Mouse (Mus musculus) granulocyte monocyte progenitor cell, adult 5-6 weeks (primary cell): Measurements from ENCODE around the gene Fcgrt. TPM values are rescaled to one million over a fixed set of nuclear protein-coding genes. Genes with fewer than 3 reads are reported as not detected.
"Not testable (repeated sequence)": the region's sequence is repeated elsewhere in the genome, so short reads cannot be mapped to it uniquely, and the experiment has no call there.

Experiments used
- ATAC-seq: replicated peaks from 2 replicates; pipeline ENCODE4 v1.8.0; 2016; ENCODE audit warnings: mild to moderate bottlenecking, moderate TSS enrichment, inconsistent platforms; ENCODE audit not compliant: poor library complexity, severe bottlenecking
- total RNA-seq, 2 experiments: library from RNA; stranded (forward) in 1 of 2; stranded (reverse) in 1 of 2; fragments of 200-712, 200-1000 nt in 1 of 2; fragments of >200 nt in 1 of 2; fragmentation: Nextera tagmentation in 1 of 2; gene quantifications; 2 replicates each; pipeline ENCODE4 v1.2.3; 2014 to 2017

Fcgrt gene
- total RNA-seq (2014; fragmentation: Nextera tagmentation) (2.1 and 3.8 TPM in 2 replicates), total RNA-seq (2017) (2.7 and 3.6 TPM in 2 replicates)

GRCm38 (mm10) chr7:45103652-45104180, at the start of gene Fcgrt:
Fcgrt (minus strand) TSS chr7:45103851.
- ATAC-seq: peak; percentile 83

- ATAC-seq: not testable (repeated sequence)
These were observed 49.4 kb upstream of the Fcgrt start for GRCm38 (mm10) chr7:45153052-45153451.

- no peak for ATAC-seq
These were observed 47.7 kb upstream of the Fcgrt start for GRCm38 (mm10) chr7:45151303-45151702.

GRCm38 (mm10) chr7:45150321-45150720, 46.7 kb upstream of the Fcgrt start:
- ATAC-seq: 0 out of 2 replicates have a peak, but pooled peaks have one; percentile 17

- ATAC-seq: no peak
These were observed 45.9 kb upstream of the Fcgrt start for GRCm38 (mm10) chr7:45149545-45149944.

- ATAC-seq: no peak
These were observed 45.0 kb upstream of the Fcgrt start for GRCm38 (mm10) chr7:45148534-45149098.

- no peak for ATAC-seq
These were observed 44.2 kb upstream of the Fcgrt start for GRCm38 (mm10) chr7:45147899-45148298.

GRCm38 (mm10) chr7:45147267-45147666, 43.6 kb upstream of the Fcgrt start:
- ATAC-seq: no peak

GRCm38 (mm10) chr7:45145460-45145859, 41.8 kb upstream of the Fcgrt start:
- ATAC-seq: no peak

GRCm38 (mm10) chr7:45144368-45145174, 40.9 kb upstream of the Fcgrt start:
- ATAC-seq: no peak

- ATAC-seq: no peak
These were observed 38.3 kb upstream of the Fcgrt start for GRCm38 (mm10) chr7:45141914-45142313.

GRCm38 (mm10) chr7:45141319-45141718, 37.7 kb upstream of the Fcgrt start:
- no peak for ATAC-seq

GRCm38 (mm10) chr7:45139904-45140723, 36.5 kb upstream of the Fcgrt start:
- ATAC-seq: no peak

- no peak for ATAC-seq
These were observed 34.8 kb upstream of the Fcgrt start for GRCm38 (mm10) chr7:45138403-45138802.

- ATAC-seq: peak; percentile 26
These were observed 33.7 kb upstream of the Fcgrt start for GRCm38 (mm10) chr7:45137171-45138006.

- peak; percentile 80 for ATAC-seq
These were observed 32.4 kb upstream of the Fcgrt start, which contains the start of the genes Gm45713 and Flt3l for GRCm38 (mm10) chr7:45135993-45136567. Gm45713 (minus strand) TSS chr7:45136231. Flt3l (minus strand) TSS chr7:45136432.

GRCm38 (mm10) chr7:45135370-45135769, 31.7 kb upstream of the Fcgrt start:
- no peak for ATAC-seq

- peak; percentile 38 for ATAC-seq
These were observed 30.9 kb upstream of the Fcgrt start for GRCm38 (mm10) chr7:45134544-45135026.
